Mouse (Mus musculus) liver, embryonic 14.5 days (tissue): ENCODE results near the gene Mc3r. TPM values are rescaled to one million over a fixed set of nuclear protein-coding genes. Genes with fewer than 3 reads are reported as not detected.

ENCODE experiments used
- ATAC-seq: fragments of 200-750 bp; cut with Nextera tagmentation; 2 replicates; pipeline ENCODE4 v1.8.0; 2017; ENCODE audit warnings: moderate number of reproducible peaks, mild to moderate bottlenecking, moderate library complexity; ENCODE audit not compliant: insufficient read depth
- DNase-seq, 3 experiments: peaks; one replicate each; pipeline ENCODE4 v3.0.0-alpha.2; 2012 to 2013; ENCODE audit warnings: low read depth in 3 of 3, low spot score in 3 of 3
- H3K27ac ChIP-seq: fragments of 300-500 bp; sonication (generic); 2 replicates; pipeline ENCODE4 v1.5.1; 2014; ENCODE audit warnings: moderate library complexity, mild to moderate bottlenecking, control low read depth, inconsistent platforms
- H3K27me3 ChIP-seq: fragments of 300-500 bp; sonication (generic); 2 replicates; pipeline ENCODE4 v1.6.1; 2014; ENCODE audit warnings: mild to moderate bottlenecking, low read length, moderate library complexity; ENCODE audit not compliant: control insufficient read depth, insufficient read depth
- H3K36me3 ChIP-seq: fragments of 300-500 bp; sonication (generic); replicated peaks from 2 replicates; pipeline ENCODE4 v1.6.1; 2014; ENCODE audit warnings: low read depth; ENCODE audit not compliant: control insufficient read depth, insufficient read depth
- H3K4me1 ChIP-seq, 2 experiments: fragments of 200-500 bp in 1 of 2; fragments of 300-500 bp in 1 of 2; sonication (generic) in 1 of 2; replicated peaks; 2 replicates each; pipeline ENCODE4 v1.6.1; 2012 to 2014; ENCODE audit warnings: antibody characterized with exemption in 1 of 2, inconsistent platforms in 1 of 2, low read length in 1 of 2; ENCODE audit not compliant: control insufficient read depth in 2 of 2, insufficient read depth in 2 of 2
- H3K4me2 ChIP-seq: fragments of 300-500 bp; sonication (generic); 2 replicates; pipeline ENCODE4 v1.6.1; 2014; ENCODE audit warnings: low read depth, mild to moderate bottlenecking, control low read depth, moderate library complexity
- H3K4me3 ChIP-seq, 2 experiments: fragments of 200-500 bp in 1 of 2; fragments of 300-500 bp in 1 of 2; sonication (generic) in 1 of 2; 2 replicates each; pipeline ENCODE4 v1.5.1; 2012 to 2014; ENCODE audit warnings: low read depth in 2 of 2, low read length in 2 of 2, mild to moderate bottlenecking in 2 of 2, control low read depth in 1 of 2, inconsistent platforms in 1 of 2, moderate library complexity in 1 of 2; ENCODE audit not compliant: insufficient read depth in 1 of 2
- H3K9ac ChIP-seq: fragments of 300-500 bp; sonication (generic); replicated peaks from 2 replicates; pipeline ENCODE4 v1.6.1; 2014; ENCODE audit warnings: mild to moderate bottlenecking, control low read depth, moderate library complexity
- H3K9me3 ChIP-seq: fragments of 300-500 bp; sonication (generic); 2 replicates; pipeline ENCODE4 v1.6.1; 2016; ENCODE audit warnings: low read length, mixed read lengths; ENCODE audit not compliant: control insufficient read depth
- CTCF ChIP-seq: IDR thresholded peaks from 2 replicates; pipeline ENCODE4 v1.5.1; 2016; ENCODE audit warnings: antibody characterized with exemption, low read depth, control low read depth
- EP300 ChIP-seq: IDR thresholded peaks from 2 replicates; pipeline ENCODE4 v1.6.1; 2016; ENCODE audit warnings: antibody characterized with exemption, low read depth
- WGBS: fragments of 180-500 bp; shearing (Covaris S2); extraction: QIAGEN DNeasy Blood & Tissue Kit; methylation state at CpG from one replicate; pipeline ENCODE4 v1.1.7; 2014; ENCODE audit not compliant: insufficient replicate concordance; 5-methylcytosine and 5-hydroxymethylcytosine counted together
- polyA plus RNA-seq, 2 experiments: library from polyadenylated mRNA; depleted of rRNA in 1 of 2; stranded (reverse) in 1 of 2; unstranded in 1 of 2; fragments of >200 nt; fragmentation: Nextera tagmentation in 1 of 2; extraction: Ambion mirVana in 1 of 2; gene quantifications; 2 replicates each; pipeline versions ENCODE4 v1.2.1 to v1.2.3; 2012 to 2014

Gene Mc3r
- polyA plus RNA-seq, 2 experiments, result not detected

- no peaks in the 10 kb centered on the region for H3K27me3 ChIP-seq
- 19% methylated on average over 11 of the region's 11 CpGs for WGBS
- peak overlapping the region; percentile 72 for H3K4me2 ChIP-seq
- H3K9me3 ChIP-seq, result no peaks in the 10 kb centered on the region
- peak overlapping the region; percentile 73 for H3K9ac ChIP-seq
- TF ChIP-seq EP300 (no peak), CTCF (no peak)
- no peaks in the 10 kb centered on the region for H3K36me3 ChIP-seq
- H3K4me1 ChIP-seq, result peaks cover 33 to 40% of the 10 kb centered on the region in 2 experiments
- H3K4me3 ChIP-seq, result no peak overlapping the region
- DNase-seq, result no peak
- ATAC-seq, result peak; percentile 16
- H3K27ac ChIP-seq, result peak overlapping the region; percentile 95
These were observed 40.7 kb downstream of the Mc3r start for GRCm38 (mm10) chr2:172288965-172289364.

GRCm38 (mm10) chr2:172289632-172290031 lies 41.3 kb downstream of the Mc3r start:
- no peak for TF ChIP-seq CTCF
- TF ChIP-seq EP300, result no peak
- Histone ChIP-seq H3K27ac (peak overlapping the region; percentile 95), H3K9ac (peak overlapping the region; percentile 73), H3K4me2 (peak overlapping the region; percentile 72), H3K9me3 (no peaks in the 10 kb centered on the region), H3K36me3 (no peaks in the 10 kb centered on the region), H3K27me3 (no peaks in the 10 kb centered on the region), H3K4me1 (peaks cover 34 to 46% of the 10 kb centered on the region in 2 experiments), H3K4me3 (no peak overlapping the region)
- 32% methylated on average over 1 of the region's 1 CpGs for WGBS
- ATAC-seq (no peak), DNase-seq (no peak)

- Histone ChIP-seq H3K36me3 (no peaks in the 10 kb centered on the region), H3K27me3 (no peaks in the 10 kb centered on the region), H3K4me2 (peak overlapping the region; percentile 72), H3K9ac (peak overlapping the region; percentile 73), H3K4me1 (peaks cover 37 to 46% of the 10 kb centered on the region in 2 experiments), H3K27ac (peak overlapping the region; percentile 95), H3K9me3 (no peaks in the 10 kb centered on the region), H3K4me3 (peak overlapping the region; percentile 49 to 58)
- DNase-seq (peak; percentile 93 to 95 (median 94)), ATAC-seq (peak; percentile 88)
- peak; percentile 98 for TF ChIP-seq EP300
- TF ChIP-seq CTCF, result no peak
- WGBS, result 15% methylated on average over 11 of the region's 11 CpGs
These were observed 42.2 kb downstream of the Mc3r start for GRCm38 (mm10) chr2:172290474-172290873.

- H3K27ac ChIP-seq, result peak overlapping the region; percentile 95
- H3K4me2 ChIP-seq, result peak overlapping the region; percentile 72
- TF ChIP-seq EP300, result no peak; the same call in 1 of the 2 replicates
- TF ChIP-seq CTCF, result no peak
- ATAC-seq, result peak; percentile 80
- H3K9me3 ChIP-seq, result no peaks in the 10 kb centered on the region
- H3K9ac ChIP-seq, result peak overlapping the region; percentile 67
- peak overlapping the region; percentile 49 to 58 for H3K4me3 ChIP-seq
- no peaks in the 10 kb centered on the region for H3K27me3 ChIP-seq
- peak; percentile 51 to 54 (median 51) for DNase-seq
- H3K4me1 ChIP-seq, result peaks cover 37 to 46% of the 10 kb centered on the region in 2 experiments
- WGBS, result 49% methylated on average over 7 of the region's 7 CpGs
- H3K36me3 ChIP-seq, result no peaks in the 10 kb centered on the region
These were observed 42.7 kb downstream of the Mc3r start for GRCm38 (mm10) chr2:172291025-172291424.

GRCm38 (mm10) chr2:172291755-172292524 lies 43.6 kb downstream of the Mc3r start:
- H3K4me3 ChIP-seq, result no peak overlapping the region
- H3K4me2 ChIP-seq, result peak overlapping the region; percentile 72
- no peaks in the 10 kb centered on the region for H3K9me3 ChIP-seq
- 87% methylated on average over 14 of the region's 14 CpGs for WGBS
- no peaks in the 10 kb centered on the region for H3K36me3 ChIP-seq
- peaks cover 37 to 46% of the 10 kb centered on the region in 2 experiments for H3K4me1 ChIP-seq
- H3K27me3 ChIP-seq, result no peaks in the 10 kb centered on the region
- H3K9ac ChIP-seq, result peak overlapping the region; percentile 67
- DNase-seq, result no peak
- no peak for ATAC-seq
- H3K27ac ChIP-seq, result peak overlapping the region; percentile 95
- no peak for TF ChIP-seq EP300
- no peak for TF ChIP-seq CTCF
